Mouse (Mus musculus): ENCODE measurements around the gene Slc22a3.

Slc22a3 gene

GRCm38 (mm10) chr17:12403420-12403819 lies 104.1 kb downstream of the Slc22a3 start:
- DNase-seq (ENCODE audit: low spot score) = no peak

GRCm38 (mm10) chr17:12396163-12396677 lies 111.3 kb downstream of the Slc22a3 start:
- no peak for DNase-seq (ENCODE audit: low spot score)

GRCm38 (mm10) chr17:12388239-12388638 lies 119.3 kb downstream of the Slc22a3 start:
- no peak for DNase-seq (ENCODE audit: low spot score)

GRCm38 (mm10) chr17:12387781-12388180 lies 119.7 kb downstream of the Slc22a3 start:
- no peak for DNase-seq (ENCODE audit: low spot score)

GRCm38 (mm10) chr17:12385049-12385794 lies 122.3 kb downstream of the Slc22a3 start:
- no peak for DNase-seq (ENCODE audit: low spot score)

GRCm38 (mm10) chr17:12382531-12382930 lies 125.0 kb downstream of the Slc22a3 start:
- no peak for DNase-seq (ENCODE audit: low spot score)

GRCm38 (mm10) chr17:12381579-12381978 lies 125.9 kb downstream of the Slc22a3 start:
- DNase-seq (ENCODE audit: low spot score) = no peak

- DNase-seq (ENCODE audit: low spot score) = no peak
Observed at GRCm38 (mm10) chr17:12380287-12380686, 127.2 kb downstream of the Slc22a3 start.

- no peak for DNase-seq (ENCODE audit: low spot score)
Observed at GRCm38 (mm10) chr17:12377981-12378705, 129.4 kb downstream of the Slc22a3 start, which contains the start of gene Plg. Gene Plg (plus strand): TSS chr17:12378608.

GRCm38 (mm10) chr17:12373601-12374144 lies 133.8 kb downstream of the Slc22a3 start:
- DNase-seq (ENCODE audit: low spot score) = no peak

- DNase-seq (ENCODE audit: low spot score) = peak; percentile 39
Observed at GRCm38 (mm10) chr17:12372021-12372420, 135.5 kb downstream of the Slc22a3 start.

GRCm38 (mm10) chr17:12371310-12371925 lies 136.1 kb downstream of the Slc22a3 start:
- DNase-seq (ENCODE audit: low spot score) = no peak

- no peak for DNase-seq (ENCODE audit: low spot score)
Observed at GRCm38 (mm10) chr17:12370289-12370688, 137.2 kb downstream of the Slc22a3 start.

- DNase-seq (ENCODE audit: low spot score) = no peak
Observed at GRCm38 (mm10) chr17:12369393-12369792, 138.1 kb downstream of the Slc22a3 start.
